ENCODE assay signal across 14 mouse cellular contexts in the genomic region with DNA sequence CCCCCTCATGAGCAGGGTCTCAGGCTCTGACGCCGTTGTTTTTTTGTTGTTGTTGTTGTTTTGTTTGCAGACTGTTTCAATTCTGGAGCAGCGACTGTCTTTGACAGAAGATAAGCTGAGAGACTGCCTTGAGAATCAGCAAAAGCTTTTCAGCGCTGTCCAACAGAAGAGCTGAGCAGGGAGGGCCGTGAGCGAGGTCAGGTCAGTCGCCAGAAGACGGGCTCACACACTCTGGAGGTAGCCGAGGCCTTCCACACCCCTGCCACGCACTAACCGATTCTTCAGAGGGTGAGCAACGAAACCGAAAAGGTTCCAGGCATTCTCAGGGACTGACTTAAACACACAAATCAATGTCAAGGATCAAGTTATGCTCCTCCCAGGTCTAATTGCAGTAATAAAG.
"Had no signal": no experiment of that assay in that cellular context is flagged by ENCODE, and none has a peak within 500 bp of the region (broad histone marks: within the 10 kb centered on the region; RNA-seq: fewer than 3 reads in every experiment).

No protein-coding gene starts in this region.

- H3K9me3 ChIP-seq: limb, embryonic 15.5 days; liver, embryonic 12.5 days; midbrain, embryonic 10.5 days; neural tube, embryonic 15.5 days had no signal

- ATAC-seq: liver, embryonic 12.5 days had no signal

- H3K27ac ChIP-seq: limb, embryonic 15.5 days; liver, embryonic 12.5 days; neural tube, embryonic 15.5 days; stomach, postnatal 0 days had no signal

- DNase-seq: kidney, postnatal 36 days; left cerebral cortex, postnatal 4 days; lung, embryonic 14.5 days; lung, postnatal 10 days; lung, postnatal 4 days; right cerebral cortex, adult 18-20 months; thymus, postnatal 4 days had no signal

- H3K4me3 ChIP-seq: layer of hippocampus, adult 2 months; limb, embryonic 15.5 days; liver, embryonic 12.5 days; midbrain, embryonic 10.5 days; myocyte; neural tube, embryonic 15.5 days had no signal

- H3K9ac ChIP-seq: limb, embryonic 15.5 days; liver, embryonic 12.5 days; lung, embryonic 14.5 days; neural tube, embryonic 15.5 days had no signal

- H3K4me2 ChIP-seq: limb, embryonic 15.5 days; liver, embryonic 12.5 days; lung, embryonic 14.5 days; neural tube, embryonic 15.5 days had no signal

- H3K36me3 ChIP-seq: liver, embryonic 12.5 days; neural tube, embryonic 15.5 days had no signal

- H3K27me3 ChIP-seq: limb, embryonic 15.5 days; liver, embryonic 12.5 days; neural tube, embryonic 15.5 days had no signal
